In the genomic region with DNA sequence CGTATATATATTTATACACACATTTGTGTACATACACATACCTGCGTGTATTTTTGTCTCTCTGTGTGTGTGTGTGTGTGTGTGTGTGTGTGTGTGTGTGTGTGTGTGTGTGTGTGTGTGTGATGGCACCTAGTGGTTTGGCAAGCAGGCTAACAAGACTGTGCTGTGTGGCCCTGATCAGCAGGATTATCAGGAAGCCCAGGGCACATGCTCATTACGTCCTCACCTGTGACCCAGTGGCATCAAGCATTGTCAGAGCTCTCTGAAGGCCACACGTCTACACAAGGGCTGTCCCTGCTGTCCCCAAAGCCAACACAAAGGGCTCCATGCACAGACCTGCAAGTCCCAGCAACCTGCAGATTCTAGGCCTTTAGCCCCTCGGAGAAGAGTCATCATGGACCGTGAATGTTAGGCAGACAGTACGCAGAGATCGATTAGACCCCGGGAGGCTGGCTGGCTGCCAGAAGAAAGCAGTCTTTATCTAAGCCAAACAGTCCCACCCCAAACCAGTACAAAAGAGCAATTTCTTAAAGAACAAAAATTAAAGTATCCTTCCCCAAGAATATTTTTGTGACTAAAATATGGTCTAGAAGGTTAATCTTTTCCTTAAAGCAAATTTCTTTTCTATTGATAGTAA, we compare ENCODE assay signal across 14 mouse cellular contexts. TPM values are rescaled to one million over a fixed set of nuclear protein-coding genes. Genes with fewer than 3 reads are reported as not detected.
DNase-seq lines count a peak whose midpoint lies in the region; ATAC-seq and TF ChIP-seq lines count a peak whose summit lies in the region.
"Had no signal": no experiment of that assay in that cellular context is flagged by ENCODE, and none has a peak within 500 bp of the region (broad histone marks: within the 10 kb centered on the region; RNA-seq: fewer than 3 reads in every experiment).

No protein-coding gene starts in this region.

- ATAC-seq in forebrain, postnatal 0 days = peak; percentile 18; the same call in 1 of the 2 replicates
- no peak for ATAC-seq in forebrain, embryonic 15.5 days (replicated peaks)
- 0 out of 2 replicates have a peak, but pooled peaks have one; percentile 41 for ATAC-seq in neural tube, embryonic 12.5 days (ENCODE audit: low FRiP score, low read depth)
- ATAC-seq in neural tube, embryonic 15.5 days (ENCODE audit: low FRiP score) = no peak
- peak; percentile 49; the same call in 1 of the 2 replicates for ATAC-seq in liver, embryonic 11.5 days (replicated peaks; ENCODE audit: low FRiP score)
- ATAC-seq: lung, postnatal 0 days had no signal

- H3K4me1 ChIP-seq in forebrain, postnatal 0 days (ENCODE audit: insufficient read depth) = no peaks in the 10 kb centered on the region
- peaks cover 23% of the 10 kb centered on the region for H3K4me1 ChIP-seq in forebrain, embryonic 15.5 days
- H3K4me1 ChIP-seq in neural tube, embryonic 12.5 days = peaks cover 24% of the 10 kb centered on the region
- H3K4me1 ChIP-seq in neural tube, embryonic 15.5 days = peaks cover 43% of the 10 kb centered on the region
- H3K4me1 ChIP-seq in liver, embryonic 11.5 days (replicated peaks; ENCODE audit: control insufficient read depth, insufficient read depth, low read length) = peaks cover 18% of the 10 kb centered on the region

- no peak for DNase-seq in forebrain, postnatal 0 days
- DNase-seq in liver, embryonic 11.5 days (ENCODE audit: low spot score) = no peak
- peak; percentile 56 for DNase-seq in yolk sac, embryonic 10.5 days (ENCODE audit: low spot score)
- DNase-seq in natural killer cell, adult 2 months (ENCODE audit: low spot score in 2 of 2) = no peak
- no peak for DNase-seq in adrenal gland, adult 18-20 months (ENCODE audit: low spot score in 2 of 2)
- DNase-seq: gastrocnemius, postnatal 10 days; kidney, adult 2 months; left cerebral cortex, postnatal 4 days; thymus, adult 2 months had no signal

- no peaks in the 10 kb centered on the region for H3K36me3 ChIP-seq in forebrain, postnatal 0 days (ENCODE audit: insufficient read depth)
- no peaks in the 10 kb centered on the region for H3K36me3 ChIP-seq in forebrain, embryonic 15.5 days
- H3K36me3 ChIP-seq in neural tube, embryonic 12.5 days = no peaks in the 10 kb centered on the region
- H3K36me3 ChIP-seq in neural tube, embryonic 15.5 days = no peaks in the 10 kb centered on the region
- no peaks in the 10 kb centered on the region for H3K36me3 ChIP-seq in liver, embryonic 11.5 days (ENCODE audit: control insufficient read depth, insufficient read depth, low read length)
- H3K36me3 ChIP-seq: heart, embryonic 15.5 days had no signal

- no peak for TF ChIP-seq CTCF in forebrain, postnatal 0 days (IDR thresholded peaks at IDR 0.05; ENCODE audit: low read depth)

- no peak overlapping the region for H3K9ac ChIP-seq in forebrain, postnatal 0 days
- H3K9ac ChIP-seq in forebrain, embryonic 15.5 days (replicated peaks) = no peak overlapping the region
- no peak overlapping the region for H3K9ac ChIP-seq in neural tube, embryonic 12.5 days
- no peak overlapping the region for H3K9ac ChIP-seq in neural tube, embryonic 15.5 days (replicated peaks)
- no peak overlapping the region for H3K9ac ChIP-seq in liver, embryonic 11.5 days (ENCODE audit: low read depth, low read length)
- H3K9ac ChIP-seq: heart, embryonic 15.5 days had no signal

- 41% methylated on average over 9 of the region's 9 CpGs for WGBS in forebrain, postnatal 0 days
- WGBS in forebrain, embryonic 15.5 days = 39% methylated on average over 9 of the region's 9 CpGs
- 60% methylated on average over 9 of the region's 9 CpGs for WGBS in neural tube, embryonic 12.5 days
- 44% methylated on average over 9 of the region's 9 CpGs for WGBS in neural tube, embryonic 15.5 days
- WGBS in liver, embryonic 11.5 days = 41% methylated on average over 9 of the region's 9 CpGs

- no peak overlapping the region for H3K27ac ChIP-seq in forebrain, postnatal 0 days (ENCODE audit: low read depth, low read length)
- H3K27ac ChIP-seq in forebrain, embryonic 15.5 days (replicated peaks) = no peak overlapping the region
- no peak overlapping the region for H3K27ac ChIP-seq in neural tube, embryonic 12.5 days
- H3K27ac ChIP-seq in neural tube, embryonic 15.5 days (replicated peaks) = no peak overlapping the region
- no peak overlapping the region for H3K27ac ChIP-seq in liver, embryonic 11.5 days (ENCODE audit: low read depth, low read length)
- H3K27ac ChIP-seq: heart, embryonic 15.5 days had no signal

- no peaks in the 10 kb centered on the region for H3K27me3 ChIP-seq in forebrain, postnatal 0 days (ENCODE audit: insufficient read depth, low read length)
- no peaks in the 10 kb centered on the region for H3K27me3 ChIP-seq in forebrain, embryonic 15.5 days
- no peaks in the 10 kb centered on the region for H3K27me3 ChIP-seq in neural tube, embryonic 12.5 days (replicated peaks)
- H3K27me3 ChIP-seq in neural tube, embryonic 15.5 days (replicated peaks) = no peaks in the 10 kb centered on the region
- H3K27me3 ChIP-seq in liver, embryonic 11.5 days (replicated peaks; ENCODE audit: control insufficient read depth, insufficient read depth, low read length) = no peaks in the 10 kb centered on the region
- H3K27me3 ChIP-seq: heart, embryonic 15.5 days had no signal

- no peak overlapping the region for H3K4me3 ChIP-seq in forebrain, postnatal 0 days (ENCODE audit: low read depth, low read length)
- no peak overlapping the region for H3K4me3 ChIP-seq in forebrain, embryonic 15.5 days
- no peak overlapping the region for H3K4me3 ChIP-seq in neural tube, embryonic 12.5 days
- no peak overlapping the region for H3K4me3 ChIP-seq in neural tube, embryonic 15.5 days (replicated peaks)
- no peak overlapping the region for H3K4me3 ChIP-seq in liver, embryonic 11.5 days (ENCODE audit: low read depth, low read length)
- H3K4me3 ChIP-seq: heart, embryonic 15.5 days had no signal

- no peaks in the 10 kb centered on the region for H3K9me3 ChIP-seq in forebrain, postnatal 0 days (ENCODE audit: low read length)
- H3K9me3 ChIP-seq in forebrain, embryonic 15.5 days = no peaks in the 10 kb centered on the region
- H3K9me3 ChIP-seq in neural tube, embryonic 12.5 days = no peaks in the 10 kb centered on the region
- no peaks in the 10 kb centered on the region for H3K9me3 ChIP-seq in neural tube, embryonic 15.5 days (replicated peaks)
- H3K9me3 ChIP-seq in liver, embryonic 11.5 days (ENCODE audit: control insufficient read depth, low read length) = no peaks in the 10 kb centered on the region
- H3K9me3 ChIP-seq: heart, embryonic 15.5 days had no signal

- H3K4me2 ChIP-seq in forebrain, postnatal 0 days (ENCODE audit: low read depth) = no peak overlapping the region
- no peak overlapping the region for H3K4me2 ChIP-seq in forebrain, embryonic 15.5 days (replicated peaks)
- H3K4me2 ChIP-seq in neural tube, embryonic 12.5 days (replicated peaks) = no peak overlapping the region
- no peak overlapping the region for H3K4me2 ChIP-seq in neural tube, embryonic 15.5 days
- H3K4me2 ChIP-seq in liver, embryonic 11.5 days = no peak overlapping the region
- H3K4me2 ChIP-seq: heart, embryonic 15.5 days had no signal

RNA-seq across cellular contexts. Expression of a gene that starts 52.6 kb away (rescaled TPM):
- total RNA-seq in forebrain, postnatal 0 days (2014; rRNA removed) = 51.8 and 54.4 TPM in 2 replicates
- polyA plus RNA-seq in forebrain, postnatal 0 days (2015; fragmentation: Nextera tagmentation; extraction: Ambion mirVana) = 46.8 and 74.9 TPM in 2 replicates
- 111 and 118 TPM in 2 replicates for polyA plus RNA-seq in forebrain, embryonic 15.5 days (2015; fragmentation: Nextera tagmentation; extraction: Ambion mirVana)
- 95.6 and 107 TPM in 2 replicates for polyA plus RNA-seq in neural tube, embryonic 12.5 days (2016; fragmentation: Nextera tagmentation; extraction: Ambion mirVana)
- 94.7 and 103 TPM in 2 replicates for polyA plus RNA-seq in neural tube, embryonic 15.5 days (2015; fragmentation: Nextera tagmentation; extraction: Ambion mirVana)
- polyA plus RNA-seq in liver, embryonic 11.5 days (2014; fragmentation: Nextera tagmentation; extraction: Ambion mirVana) = 41.9 and 45.0 TPM in 2 replicates
- 100 to 1,000 TPM in 1 of 2 experiments, 10 to 100 TPM in 1; 93.0 to 278 TPM for total RNA-seq in adrenal gland, adult 18-20 months (2021)

Comparison
In these comparisons a context has a peak if more than half of its experiments do, and no peak if none do; other contexts are left out.
1. ATAC-seq: peak in forebrain, postnatal 0 days (single experiment), neural tube, embryonic 12.5 days (single experiment) and liver, embryonic 11.5 days (single experiment); none in forebrain, embryonic 15.5 days (single experiment) and neural tube, embryonic 15.5 days (single experiment).